Mouse (Mus musculus): ENCODE measurements around the gene Adgrg6. TPM values are rescaled to one million over a fixed set of nuclear protein-coding genes. Genes with fewer than 3 reads are reported as not detected.

Adgrg6 gene
- polyA plus RNA-seq, 1 experiment from 2014 or later, result 5.0 TPM

- H3K4me3 ChIP-seq (replicated peaks), result no peak overlapping the region
- 50% methylated on average over 5 of the region's 5 CpGs for WGBS
- no peaks in the 10 kb centered on the region for H3K4me1 ChIP-seq
- no peak overlapping the region for H3K9ac ChIP-seq
- no peaks in the 10 kb centered on the region for H3K27me3 ChIP-seq (replicated peaks)
- H3K4me2 ChIP-seq, result no peak overlapping the region
- no peak for ATAC-seq (ENCODE audit: insufficient read depth, low FRiP score, low read depth)
- H3K36me3 ChIP-seq, result no peaks in the 10 kb centered on the region
- H3K9me3 ChIP-seq, result no peaks in the 10 kb centered on the region
- no peak overlapping the region for H3K27ac ChIP-seq
Measured at GRCm38 (mm10) chr10:14482483-14482882, 63.0 kb downstream of the Adgrg6 start.

- Histone ChIP-seq H3K9me3 (no peaks in the 10 kb centered on the region), H3K4me2 (no peak overlapping the region), H3K36me3 (no peaks in the 10 kb centered on the region), H3K4me3 (replicated peaks) (no peak overlapping the region), H3K4me1 (no peaks in the 10 kb centered on the region), H3K27ac (no peak overlapping the region), H3K9ac (no peak overlapping the region), H3K27me3 (replicated peaks) (no peaks in the 10 kb centered on the region)
- 50% methylated on average over 5 of the region's 5 CpGs for whole genome bisulfite sequencing
- ATAC-seq (ENCODE audit: insufficient read depth, low FRiP score, low read depth), result no peak
Measured at GRCm38 (mm10) chr10:14480928-14481327, 64.5 kb downstream of the Adgrg6 start.

- Histone ChIP-seq H3K27ac (no peak overlapping the region), H3K9ac (no peak overlapping the region), H3K4me3 (replicated peaks) (no peak overlapping the region), H3K27me3 (replicated peaks) (no peaks in the 10 kb centered on the region), H3K4me2 (no peak overlapping the region), H3K9me3 (no peaks in the 10 kb centered on the region), H3K4me1 (no peaks in the 10 kb centered on the region), H3K36me3 (no peaks in the 10 kb centered on the region)
- ATAC-seq (ENCODE audit: insufficient read depth, low FRiP score, low read depth), result no peak
- WGBS, result 55% methylated on average over 1 of the region's 1 CpGs
Measured at GRCm38 (mm10) chr10:14476393-14476792, 69.1 kb downstream of the Adgrg6 start.

- no peaks in the 10 kb centered on the region for H3K27me3 ChIP-seq (replicated peaks)
- H3K9ac ChIP-seq, result no peak overlapping the region
- H3K9me3 ChIP-seq, result no peaks in the 10 kb centered on the region
- no peaks in the 10 kb centered on the region for H3K4me1 ChIP-seq
- no peak for ATAC-seq (ENCODE audit: insufficient read depth, low FRiP score, low read depth)
- no peaks in the 10 kb centered on the region for H3K36me3 ChIP-seq
- H3K4me3 ChIP-seq (replicated peaks), result no peak overlapping the region
- H3K27ac ChIP-seq, result no peak overlapping the region
- H3K4me2 ChIP-seq, result no peak overlapping the region
- WGBS, result 85% methylated on average over 2 of the region's 2 CpGs
Measured at GRCm38 (mm10) chr10:14475641-14476040, 69.8 kb downstream of the Adgrg6 start.

GRCm38 (mm10) chr10:14474541-14475305, 70.7 kb downstream of the Adgrg6 start:
- Histone ChIP-seq H3K9me3 (no peaks in the 10 kb centered on the region), H3K4me2 (no peak overlapping the region), H3K9ac (no peak overlapping the region), H3K27me3 (replicated peaks) (no peaks in the 10 kb centered on the region), H3K36me3 (no peaks in the 10 kb centered on the region), H3K4me3 (replicated peaks) (no peak overlapping the region), H3K27ac (no peak overlapping the region), H3K4me1 (no peaks in the 10 kb centered on the region)
- ATAC-seq (ENCODE audit: insufficient read depth, low FRiP score, low read depth), result no peak
- WGBS, result 66% methylated on average over 8 of the region's 8 CpGs

- H3K36me3 ChIP-seq, result no peaks in the 10 kb centered on the region
- WGBS, result 59% methylated on average over 5 of the region's 5 CpGs
- no peaks in the 10 kb centered on the region for H3K4me1 ChIP-seq
- H3K9me3 ChIP-seq, result no peaks in the 10 kb centered on the region
- H3K9ac ChIP-seq, result no peak overlapping the region
- no peak overlapping the region for H3K4me3 ChIP-seq (replicated peaks)
- H3K27ac ChIP-seq, result no peak overlapping the region
- no peak overlapping the region for H3K4me2 ChIP-seq
- ATAC-seq (ENCODE audit: insufficient read depth, low FRiP score, low read depth), result no peak
- H3K27me3 ChIP-seq (replicated peaks), result no peaks in the 10 kb centered on the region
Measured at GRCm38 (mm10) chr10:14471039-14471550, 74.4 kb downstream of the Adgrg6 start.

- Histone ChIP-seq H3K9ac (no peak overlapping the region), H3K27me3 (replicated peaks) (no peaks in the 10 kb centered on the region), H3K4me1 (no peaks in the 10 kb centered on the region), H3K27ac (no peak overlapping the region), H3K9me3 (no peaks in the 10 kb centered on the region), H3K4me3 (replicated peaks) (no peak overlapping the region), H3K36me3 (no peaks in the 10 kb centered on the region), H3K4me2 (no peak overlapping the region)
- 83% methylated on average over 10 of the region's 10 CpGs for WGBS
- no peak for ATAC-seq (ENCODE audit: insufficient read depth, low FRiP score, low read depth)
Measured at GRCm38 (mm10) chr10:14468623-14469022, 76.8 kb downstream of the Adgrg6 start.

GRCm38 (mm10) chr10:14463796-14464511, 81.5 kb downstream of the Adgrg6 start:
- H3K4me3 ChIP-seq (replicated peaks), result no peak overlapping the region
- no peak; the same call in 1 of the 2 replicates for ATAC-seq (ENCODE audit: insufficient read depth, low FRiP score, low read depth)
- no peaks in the 10 kb centered on the region for H3K9me3 ChIP-seq
- H3K36me3 ChIP-seq, result no peaks in the 10 kb centered on the region
- no peaks in the 10 kb centered on the region for H3K27me3 ChIP-seq (replicated peaks)
- no peak overlapping the region for H3K9ac ChIP-seq
- 49% methylated on average over 4 of the region's 4 CpGs for whole genome bisulfite sequencing
- H3K27ac ChIP-seq, result no peak overlapping the region
- H3K4me2 ChIP-seq, result no peak overlapping the region
- H3K4me1 ChIP-seq, result no peaks in the 10 kb centered on the region

- ATAC-seq (ENCODE audit: insufficient read depth, low FRiP score, low read depth), result no peak
- Histone ChIP-seq H3K4me3 (replicated peaks) (no peak overlapping the region), H3K27ac (no peak overlapping the region), H3K4me2 (no peak overlapping the region), H3K36me3 (no peaks in the 10 kb centered on the region), H3K4me1 (no peaks in the 10 kb centered on the region), H3K9me3 (no peaks in the 10 kb centered on the region), H3K27me3 (replicated peaks) (no peaks in the 10 kb centered on the region), H3K9ac (no peak overlapping the region)
- 59% methylated on average over 4 of the region's 4 CpGs for WGBS
Measured at GRCm38 (mm10) chr10:14460933-14461514, 84.4 kb downstream of the Adgrg6 start.

GRCm38 (mm10) chr10:14460252-14460932, 85.1 kb downstream of the Adgrg6 start:
- H3K9me3 ChIP-seq, result no peaks in the 10 kb centered on the region
- no peak for ATAC-seq (ENCODE audit: insufficient read depth, low FRiP score, low read depth)
- no peak overlapping the region for H3K9ac ChIP-seq
- no peak overlapping the region for H3K4me2 ChIP-seq
- H3K36me3 ChIP-seq, result no peaks in the 10 kb centered on the region
- H3K27me3 ChIP-seq (replicated peaks), result no peaks in the 10 kb centered on the region
- H3K4me1 ChIP-seq, result no peaks in the 10 kb centered on the region
- no peak overlapping the region for H3K27ac ChIP-seq
- H3K4me3 ChIP-seq (replicated peaks), result no peak overlapping the region
- 42% methylated on average over 5 of the region's 5 CpGs for WGBS

GRCm38 (mm10) chr10:14459819-14460218, 85.6 kb downstream of the Adgrg6 start:
- Histone ChIP-seq H3K4me3 (replicated peaks) (no peak overlapping the region), H3K9ac (no peak overlapping the region), H3K27ac (no peak overlapping the region), H3K27me3 (replicated peaks) (no peaks in the 10 kb centered on the region), H3K4me1 (no peaks in the 10 kb centered on the region), H3K36me3 (no peaks in the 10 kb centered on the region), H3K9me3 (no peaks in the 10 kb centered on the region), H3K4me2 (no peak overlapping the region)
- no peak for ATAC-seq (ENCODE audit: insufficient read depth, low FRiP score, low read depth)
- 74% methylated on average over 7 of the region's 7 CpGs for WGBS

Measured in stomach, embryonic 15.5 days (tissue).